Mouse (Mus musculus): ENCODE data around the gene Hspa8.

- no peak for TF ChIP-seq CTCF (IDR thresholded peaks at IDR 0.05; ENCODE audit: low read depth, low read length)
- TF ChIP-seq TAL1 (conservative IDR thresholded peaks at IDR 0.05; ENCODE audit: low read depth, low read length), result no peak
- no peak for TF ChIP-seq GATA1 (IDR thresholded peaks at IDR 0.05; ENCODE audit: borderline replicate concordance, low read length)
These were observed 16.7 kb downstream of the Hspa8 start for GRCm38 (mm10) chr9:40817325-40818028.
